Mouse (Mus musculus) frontal cortex, adult 2 months (tissue): ENCODE measurements around the gene Hist1h3f. TPM values are rescaled to one million over a fixed set of nuclear protein-coding genes. Genes with fewer than 3 reads are reported as not detected.
"Not testable (repeated sequence)": the region's sequence is repeated elsewhere in the genome, so short reads cannot be mapped to it uniquely, and the experiment has no call there.

ENCODE experiments used
- DNase-seq, 2 experiments: peaks; one replicate each; pipeline ENCODE4 v3.0.0; 2022; ENCODE audit warnings: low spot score in 1 of 2; ENCODE audit errors: extremely low spot score in 1 of 2
- polyA plus RNA-seq: library from polyadenylated mRNA; depleted of rRNA; stranded (reverse); fragments of >200 nt; gene quantifications from 2 replicates; pipeline ENCODE4 v1.2.3, GENCODE M21; 2012

Hist1h3f gene
- polyA plus RNA-seq, 1 experiment, result 0.22 TPM

- DNase-seq, result not testable (repeated sequence)
Observed at GRCm38 (mm10) chr13:23560699-23561098, 16.8 kb downstream of the Hist1h3f start.

DNA sequence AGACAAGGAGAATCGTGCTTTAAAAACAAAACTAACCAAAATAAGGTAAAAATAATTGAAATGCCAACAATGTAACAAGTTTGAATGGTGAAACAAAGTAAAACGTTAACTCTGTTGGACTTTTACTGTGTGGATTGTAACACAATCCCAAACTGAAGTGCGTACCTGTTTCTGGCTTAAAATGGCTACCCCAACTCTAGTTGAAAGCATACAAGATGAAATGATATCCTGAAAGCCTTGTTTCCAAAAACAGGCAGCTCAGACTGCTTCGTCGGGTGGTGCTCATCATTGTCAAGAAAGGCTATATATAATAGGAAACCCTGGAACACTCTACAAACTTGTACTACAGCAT is 17.7 kb downstream of the Hist1h3f start:
- not testable (repeated sequence) for DNase-seq

DNA sequence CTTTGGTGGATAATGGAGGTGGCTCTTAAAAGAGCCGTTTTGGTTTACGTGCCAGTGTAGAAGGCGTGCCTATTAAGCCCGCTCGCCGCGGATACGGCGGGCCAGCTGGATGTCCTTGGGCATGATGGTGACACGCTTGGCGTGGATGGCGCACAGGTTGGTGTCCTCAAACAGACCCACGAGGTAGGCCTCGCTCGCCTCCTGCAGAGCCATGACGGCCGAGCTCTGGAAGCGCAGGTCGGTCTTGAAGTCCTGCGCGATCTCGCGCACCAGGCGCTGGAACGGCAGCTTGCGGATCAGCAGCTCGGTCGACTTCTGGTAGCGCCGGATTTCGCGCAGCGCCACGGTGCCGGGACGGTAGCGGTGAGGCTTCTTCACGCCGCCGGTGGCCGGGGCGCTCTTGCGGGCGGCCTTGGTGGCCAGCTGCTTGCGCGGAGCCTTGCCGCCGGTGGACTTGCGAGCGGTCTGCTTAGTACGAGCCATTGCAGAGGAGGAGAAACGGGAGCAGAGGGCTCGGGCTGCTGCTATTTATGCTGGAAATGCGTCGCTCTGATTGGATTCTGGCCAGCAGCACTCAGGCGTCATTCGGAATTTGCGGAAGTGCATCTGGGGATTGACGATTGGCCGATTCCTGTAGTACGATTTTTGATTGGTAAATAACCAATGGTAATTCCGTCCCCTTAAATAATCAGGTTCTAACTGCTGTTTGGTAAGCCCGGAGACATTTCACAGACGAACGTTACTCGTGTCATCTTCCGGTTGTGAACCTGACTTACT is 18.2 kb downstream of the Hist1h3f start, which contains the start of gene Hist1h3e:
TSS of gene Hist1h3e (minus strand) at position 487 of the 777 bp plus-strand sequence.
- peak; percentile 94 to 98 for DNase-seq

GRCm38 (mm10) chr13:23562699-23563462 is 19.0 kb downstream of the Hist1h3f start:
- peak in 1 of 2 experiments; percentile 74 for DNase-seq

DNA sequence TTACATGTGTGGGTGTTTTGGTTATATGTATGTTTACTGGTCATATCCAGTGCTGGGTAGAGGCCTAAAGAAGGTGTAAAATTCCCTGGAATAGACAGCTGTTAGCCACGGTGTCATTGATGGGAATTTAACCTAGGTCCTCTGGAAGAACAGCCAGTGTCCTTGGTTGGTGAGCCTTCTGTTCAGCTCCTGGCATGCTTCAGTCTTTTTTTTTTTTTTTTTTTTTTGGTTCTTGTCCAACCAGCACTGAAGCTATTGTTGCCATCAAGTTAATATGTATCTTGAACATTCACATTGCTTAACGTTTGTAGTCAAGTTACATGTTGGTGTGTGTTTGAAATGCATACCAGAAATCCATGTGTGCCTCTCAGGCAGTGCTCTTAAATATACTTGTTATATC is 20.6 kb downstream of the Hist1h3f start:
- DNase-seq, result no peak

DNA sequence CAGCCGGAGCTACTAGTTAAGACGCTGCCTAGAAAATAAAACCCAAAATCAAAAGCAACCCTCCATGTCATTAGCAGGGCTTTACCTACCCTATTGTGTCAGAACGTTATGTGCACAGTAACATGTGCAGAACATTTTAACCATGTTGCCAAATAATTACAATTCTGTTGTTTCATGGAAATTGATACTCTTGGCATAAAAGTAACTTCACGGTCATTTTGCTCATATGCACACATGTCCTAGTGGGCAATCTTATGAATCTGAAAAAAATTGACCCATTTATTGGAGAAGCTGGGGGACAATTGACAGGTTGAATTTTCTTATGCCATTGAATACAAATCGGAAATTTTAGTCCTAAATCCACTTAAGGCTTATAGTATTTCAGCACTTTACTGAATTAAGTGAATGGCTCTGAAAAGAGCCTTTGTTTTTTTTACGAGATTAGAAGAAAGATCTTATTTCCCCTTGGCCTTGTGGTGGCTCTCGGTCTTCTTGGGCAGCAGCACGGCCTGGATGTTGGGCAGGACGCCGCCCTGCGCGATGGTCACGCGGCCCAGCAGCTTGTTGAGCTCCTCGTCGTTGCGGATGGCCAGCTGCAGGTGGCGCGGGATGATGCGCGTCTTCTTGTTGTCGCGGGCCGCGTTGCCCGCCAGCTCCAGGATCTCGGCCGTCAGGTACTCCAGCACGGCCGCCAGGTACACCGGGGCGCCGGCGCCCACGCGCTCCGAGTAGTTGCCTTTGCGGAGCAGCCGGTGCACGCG is 26.6 kb downstream of the Hist1h3f start:
- DNase-seq, result not testable (repeated sequence)

DNA sequence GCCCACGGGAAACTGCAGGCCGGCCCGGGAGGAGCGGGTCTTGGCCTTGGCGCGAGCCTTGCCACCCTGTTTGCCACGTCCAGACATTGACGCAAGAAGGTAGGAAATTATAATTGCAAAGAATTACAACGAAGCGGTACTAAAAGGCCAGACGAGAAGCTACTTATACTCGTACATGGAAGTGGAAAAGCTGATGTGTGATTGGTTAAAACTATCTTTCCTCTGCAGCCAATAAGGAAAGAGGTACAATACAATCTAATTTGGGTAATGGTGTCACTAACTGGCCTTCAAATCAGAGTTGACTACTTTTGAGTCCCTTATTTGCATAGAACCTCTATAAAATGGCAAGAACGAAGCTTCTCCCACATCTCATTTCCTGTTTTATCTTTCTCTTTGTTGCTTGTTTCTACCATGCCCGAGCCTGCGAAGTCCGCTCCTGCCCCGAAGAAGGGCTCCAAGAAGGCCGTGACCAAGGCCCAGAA is 27.2 kb downstream of the Hist1h3f start, which contains the start of the genes Hist1h2ae and Hist1h2bg:
TSS of gene Hist1h2ae (minus strand) at position 199 of the 482 bp plus-strand sequence.
TSS of gene Hist1h2bg (plus strand) at position 375 of the 482 bp plus-strand sequence.
- DNase-seq, result peak; percentile 83 to 93

DNA sequence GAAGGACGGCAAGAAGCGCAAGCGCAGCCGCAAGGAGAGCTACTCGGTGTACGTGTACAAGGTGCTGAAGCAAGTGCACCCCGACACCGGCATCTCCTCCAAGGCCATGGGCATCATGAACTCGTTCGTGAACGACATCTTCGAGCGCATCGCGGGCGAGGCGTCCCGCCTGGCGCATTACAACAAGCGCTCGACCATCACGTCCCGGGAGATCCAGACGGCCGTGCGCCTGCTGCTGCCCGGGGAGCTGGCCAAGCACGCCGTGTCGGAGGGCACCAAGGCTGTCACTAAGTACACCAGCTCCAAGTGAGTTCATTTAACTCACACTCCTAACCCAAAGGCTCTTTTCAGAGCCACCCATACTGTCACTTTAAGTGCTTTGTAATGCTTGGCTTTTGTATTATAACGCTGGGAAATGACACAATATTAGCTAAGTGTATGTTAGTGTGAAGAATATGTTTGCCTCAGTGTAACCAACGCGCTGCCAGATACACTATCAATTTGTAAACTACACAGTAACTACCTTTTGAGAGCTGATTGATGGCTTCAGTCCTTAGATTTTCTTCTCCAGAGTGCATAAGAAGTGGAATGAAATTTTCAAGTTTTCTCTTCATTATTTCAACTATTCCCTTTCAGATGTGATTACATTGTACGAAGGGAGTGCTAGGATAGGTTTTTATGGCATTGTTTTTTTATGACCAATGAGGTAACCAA is 27.8 kb downstream of the Hist1h3f start:
- not testable (repeated sequence) for DNase-seq

DNA sequence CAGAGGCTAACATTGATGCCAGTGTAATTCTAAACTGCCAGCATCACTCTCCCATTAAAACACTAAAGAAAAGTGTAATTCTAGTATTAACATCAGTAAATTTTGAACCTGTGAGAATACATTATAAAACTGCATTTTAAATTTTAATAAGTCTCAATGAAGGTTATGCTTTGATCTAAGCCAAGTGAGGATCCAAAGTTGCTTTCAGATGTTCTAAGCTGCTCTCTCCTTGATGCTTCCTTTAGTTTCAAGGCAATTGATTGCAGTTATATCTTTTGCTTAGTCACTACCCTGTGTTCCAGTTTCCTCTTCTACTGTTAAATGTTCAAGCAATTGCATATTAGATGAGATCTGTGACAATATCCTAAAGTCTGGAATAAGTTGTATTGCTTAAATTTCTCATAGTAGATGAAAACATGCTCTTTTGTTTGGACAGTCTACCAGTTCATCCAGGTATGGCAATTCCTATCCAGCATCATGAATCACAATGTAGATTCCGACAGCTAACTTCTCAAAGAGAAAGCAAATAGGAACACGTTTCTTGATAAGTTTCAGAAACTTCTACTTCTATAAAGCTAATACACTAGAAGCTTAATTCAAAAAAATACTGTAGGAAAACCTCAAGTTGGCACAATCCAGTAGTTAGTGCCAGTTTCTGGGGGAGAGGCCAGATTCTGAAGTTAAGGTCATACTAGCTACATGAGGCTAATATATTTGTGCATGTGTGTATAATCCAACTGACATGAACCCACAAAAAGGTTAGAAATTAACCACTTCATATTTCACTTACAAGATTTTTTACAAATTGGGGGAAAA is 28.6 kb downstream of the Hist1h3f start:
- DNase-seq, result no peak

DNA sequence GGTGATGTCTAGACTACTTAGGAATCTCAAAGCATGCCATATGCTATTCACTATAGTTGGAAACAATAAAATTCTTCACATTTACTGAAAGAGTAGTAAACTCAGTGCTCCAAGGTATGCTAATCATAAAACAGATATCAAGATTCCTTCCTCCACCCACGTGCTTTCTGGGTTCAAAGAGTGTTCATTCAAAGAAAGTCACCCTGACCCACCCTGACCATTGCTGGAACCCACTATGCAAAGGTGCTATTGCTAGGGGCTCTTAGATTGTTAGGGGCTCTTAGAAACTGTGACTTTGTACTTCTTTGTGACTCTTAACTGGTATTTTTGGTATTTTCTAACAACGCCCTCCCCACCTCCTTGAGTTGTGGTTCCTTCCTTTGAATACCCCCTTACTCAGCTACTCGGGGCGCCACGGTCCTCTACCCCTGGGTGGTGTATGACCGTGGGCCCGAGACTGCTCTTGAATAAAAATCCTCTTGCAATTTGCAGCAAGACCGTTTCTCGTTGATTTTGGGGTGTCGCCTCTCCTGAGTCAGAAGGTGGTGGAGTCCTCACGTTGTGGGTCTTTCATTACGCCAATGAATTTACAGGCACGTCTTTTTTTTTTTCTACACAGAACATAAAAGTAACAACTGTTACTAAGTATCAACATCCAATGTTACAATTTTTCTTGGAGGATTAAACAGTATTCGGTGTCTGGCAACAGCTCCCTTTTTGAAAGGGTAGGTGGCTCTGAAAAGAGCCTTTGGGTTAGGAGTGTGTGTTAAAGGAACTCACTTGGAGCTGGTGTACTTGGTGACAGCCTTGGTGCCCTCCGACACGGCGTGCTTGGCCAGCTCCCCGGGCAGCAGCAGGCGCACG is 29.4 kb downstream of the Hist1h3f start:
- not testable (repeated sequence) for DNase-seq

GRCm38 (mm10) chr13:23573898-23574524 is 30.2 kb downstream of the Hist1h3f start, which contains the start of the genes Hist1h2bf and Hist1h2ad:
Hist1h2bf (minus strand) TSS chr13:23574196.
Hist1h2ad (plus strand) TSS chr13:23574381.
- DNase-seq, result peak; percentile 98

DNA sequence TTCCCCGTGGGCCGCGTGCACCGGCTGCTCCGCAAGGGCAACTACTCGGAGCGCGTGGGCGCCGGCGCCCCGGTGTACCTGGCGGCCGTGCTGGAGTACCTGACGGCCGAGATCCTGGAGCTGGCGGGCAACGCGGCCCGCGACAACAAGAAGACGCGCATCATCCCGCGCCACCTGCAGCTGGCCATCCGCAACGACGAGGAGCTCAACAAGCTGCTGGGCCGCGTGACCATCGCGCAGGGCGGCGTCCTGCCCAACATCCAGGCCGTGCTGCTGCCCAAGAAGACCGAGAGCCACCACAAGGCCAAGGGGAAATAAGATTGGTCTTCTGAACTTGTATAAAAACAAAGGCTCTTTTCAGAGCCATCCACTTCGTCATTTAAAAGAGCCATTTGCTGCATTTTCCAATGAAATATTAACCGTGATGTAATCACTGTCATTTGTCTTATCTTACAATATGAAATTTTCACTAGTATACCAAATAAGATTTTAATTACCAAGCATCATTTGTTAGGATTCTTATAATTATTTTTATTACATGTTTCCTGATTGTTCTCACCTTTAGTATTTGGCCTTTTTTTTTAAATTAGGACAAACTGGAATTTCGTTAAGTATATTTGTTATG is 30.8 kb downstream of the Hist1h3f start:
- not testable (repeated sequence) for DNase-seq

DNA sequence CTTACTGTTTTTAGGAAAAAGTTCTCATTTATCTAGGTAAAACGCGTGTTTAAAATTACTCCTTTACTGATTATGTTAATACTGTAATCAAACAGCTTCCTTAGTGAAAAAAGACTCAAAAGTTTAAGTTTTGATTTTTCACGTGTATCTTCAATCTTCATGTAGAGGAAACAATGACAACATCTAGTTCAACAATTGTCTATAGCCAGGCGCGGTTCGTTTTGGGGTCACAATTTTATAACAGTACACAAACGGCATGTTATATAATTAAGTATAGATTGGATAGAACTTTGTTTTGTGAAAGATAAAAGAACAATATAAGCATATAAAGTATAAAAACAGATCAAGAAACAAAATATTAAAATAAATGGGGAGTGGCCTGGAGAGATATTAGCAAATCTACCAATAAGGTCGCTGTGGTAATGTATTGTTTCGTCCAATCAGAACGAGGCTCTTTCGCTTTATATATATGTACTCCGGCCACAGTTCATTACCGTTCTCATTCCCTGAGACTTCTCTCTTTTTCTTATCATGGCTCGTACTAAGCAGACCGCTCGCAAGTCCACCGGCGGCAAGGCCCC is 31.5 kb downstream of the Hist1h3f start, which contains the start of gene Hist1h3d:
TSS of gene Hist1h3d (plus strand) at position 493 of the 581 bp plus-strand sequence.
- DNase-seq, result peak; percentile 72 to 89

- not testable (repeated sequence) for DNase-seq
Observed at GRCm38 (mm10) chr13:23575864-23576313, 32.0 kb downstream of the Hist1h3f start.

GRCm38 (mm10) chr13:23576351-23576881 is 32.6 kb downstream of the Hist1h3f start:
- no peak for DNase-seq
